Mouse (Mus musculus): ENCODE data around the gene Slc44a5. TPM values are rescaled to one million over a fixed set of nuclear protein-coding genes. Genes with fewer than 3 reads are reported as not detected.

Gene Slc44a5
- polyA plus RNA-seq, 1 experiment from 2014 or later = 0.97 TPM

GRCm38 (mm10) chr3:154075749-154076148 is 102.5 kb downstream of the Slc44a5 start:
- Histone ChIP-seq H3K27me3 (replicated peaks) (no peaks in the 10 kb centered on the region), H3K27ac (no peak overlapping the region), H3K4me2 (replicated peaks) (no peak overlapping the region), H3K9ac (no peak overlapping the region), H3K36me3 (no peaks in the 10 kb centered on the region), H3K4me3 (replicated peaks) (no peak overlapping the region), H3K9me3 (no peaks in the 10 kb centered on the region), H3K4me1 (replicated peaks) (no peaks in the 10 kb centered on the region)
- WGBS = 82% methylated on average over 10 of the region's 10 CpGs
- ATAC-seq = no peak

- ATAC-seq = no peak
- H3K4me2 ChIP-seq (replicated peaks) = no peak overlapping the region
- H3K27me3 ChIP-seq (replicated peaks) = no peaks in the 10 kb centered on the region
Observed at GRCm38 (mm10) chr3:154081687-154082086, 108.5 kb downstream of the Slc44a5 start.

GRCm38 (mm10) chr3:154082241-154082640 is 109.0 kb downstream of the Slc44a5 start:
- H3K27me3 ChIP-seq (replicated peaks) = no peaks in the 10 kb centered on the region
- no peak overlapping the region for H3K4me2 ChIP-seq (replicated peaks)
- no peaks in the 10 kb centered on the region for H3K9me3 ChIP-seq
- 70% methylated on average over 9 of the region's 9 CpGs for WGBS
- H3K4me3 ChIP-seq (replicated peaks) = no peak overlapping the region
- H3K4me1 ChIP-seq (replicated peaks) = no peaks in the 10 kb centered on the region
- no peak for ATAC-seq
- no peaks in the 10 kb centered on the region for H3K36me3 ChIP-seq
- no peak overlapping the region for H3K9ac ChIP-seq
- no peak overlapping the region for H3K27ac ChIP-seq

More at GRCm38 (mm10) chr3:154081687-154082086, 108.5 kb downstream of the Slc44a5 start:
- no peak overlapping the region for H3K27ac ChIP-seq
- H3K9ac ChIP-seq = no peak overlapping the region
- H3K36me3 ChIP-seq = no peaks in the 10 kb centered on the region
- no peaks in the 10 kb centered on the region for H3K9me3 ChIP-seq
- H3K4me3 ChIP-seq (replicated peaks) = no peak overlapping the region
- no peaks in the 10 kb centered on the region for H3K4me1 ChIP-seq (replicated peaks)
- 83% methylated on average over 12 of the region's 12 CpGs for WGBS

- no peak for ATAC-seq
- Histone ChIP-seq H3K4me2 (replicated peaks) (no peak overlapping the region), H3K9ac (no peak overlapping the region), H3K9me3 (no peaks in the 10 kb centered on the region), H3K4me1 (replicated peaks) (no peaks in the 10 kb centered on the region), H3K4me3 (replicated peaks) (no peak overlapping the region), H3K36me3 (no peaks in the 10 kb centered on the region), H3K27ac (no peak overlapping the region), H3K27me3 (replicated peaks) (no peaks in the 10 kb centered on the region)
- 68% methylated on average over 7 of the region's 7 CpGs for WGBS
Observed at GRCm38 (mm10) chr3:154082961-154083360, 109.7 kb downstream of the Slc44a5 start.

- Histone ChIP-seq H3K36me3 (no peaks in the 10 kb centered on the region), H3K9me3 (no peaks in the 10 kb centered on the region), H3K4me3 (replicated peaks) (no peak overlapping the region), H3K4me2 (replicated peaks) (no peak overlapping the region), H3K4me1 (replicated peaks) (0 out of 2 replicates have a peak, but pooled peaks cover 5% of the 10 kb centered on the region), H3K27ac (no peak overlapping the region), H3K9ac (no peak overlapping the region), H3K27me3 (replicated peaks) (no peaks in the 10 kb centered on the region)
- 72% methylated on average over 5 of the region's 5 CpGs for WGBS
- ATAC-seq = no peak
Observed at GRCm38 (mm10) chr3:154089996-154090395, 116.8 kb downstream of the Slc44a5 start.

- Histone ChIP-seq H3K27me3 (replicated peaks) (no peaks in the 10 kb centered on the region), H3K4me3 (replicated peaks) (no peak overlapping the region), H3K9me3 (no peaks in the 10 kb centered on the region), H3K4me1 (replicated peaks) (0 out of 2 replicates have a peak, but pooled peaks cover 5% of the 10 kb centered on the region), H3K9ac (no peak overlapping the region), H3K27ac (no peak overlapping the region), H3K36me3 (no peaks in the 10 kb centered on the region), H3K4me2 (replicated peaks) (no peak overlapping the region)
- ATAC-seq = no peak
- WGBS = 62% methylated on average over 15 of the region's 15 CpGs
Observed at GRCm38 (mm10) chr3:154091468-154092338, 118.5 kb downstream of the Slc44a5 start.

- Histone ChIP-seq H3K36me3 (no peaks in the 10 kb centered on the region), H3K27ac (no peak overlapping the region), H3K9ac (no peak overlapping the region), H3K4me2 (replicated peaks) (peak overlapping the region; percentile 10; the same call in 1 of the 2 replicates), H3K4me1 (replicated peaks) (0 out of 2 replicates have a peak, but pooled peaks cover 5% of the 10 kb centered on the region), H3K4me3 (replicated peaks) (no peak overlapping the region), H3K27me3 (replicated peaks) (no peaks in the 10 kb centered on the region), H3K9me3 (no peaks in the 10 kb centered on the region)
- 32% methylated on average over 7 of the region's 7 CpGs for WGBS
- ATAC-seq = peak; percentile 55; the same call in 1 of the 2 replicates
Observed at GRCm38 (mm10) chr3:154092466-154092865, 119.2 kb downstream of the Slc44a5 start.

GRCm38 (mm10) chr3:154093745-154094322 is 120.6 kb downstream of the Slc44a5 start:
- Histone ChIP-seq H3K9me3 (no peaks in the 10 kb centered on the region), H3K36me3 (no peaks in the 10 kb centered on the region), H3K4me1 (replicated peaks) (0 out of 2 replicates have a peak, but pooled peaks cover 5% of the 10 kb centered on the region), H3K27me3 (replicated peaks) (no peaks in the 10 kb centered on the region), H3K4me3 (replicated peaks) (no peak overlapping the region), H3K27ac (no peak overlapping the region), H3K9ac (no peak overlapping the region), H3K4me2 (replicated peaks) (no peak overlapping the region)
- WGBS = 62% methylated on average over 8 of the region's 8 CpGs
- no peak for ATAC-seq

- no peak overlapping the region for H3K4me3 ChIP-seq (replicated peaks)
- no peaks in the 10 kb centered on the region for H3K36me3 ChIP-seq
- no peaks in the 10 kb centered on the region for H3K4me1 ChIP-seq (replicated peaks)
- H3K9ac ChIP-seq = no peak overlapping the region
- H3K27me3 ChIP-seq (replicated peaks) = no peaks in the 10 kb centered on the region
- ATAC-seq = no peak
- H3K27ac ChIP-seq = no peak overlapping the region
- WGBS = 82% methylated on average over 9 of the region's 9 CpGs
- H3K9me3 ChIP-seq = no peaks in the 10 kb centered on the region
- no peak overlapping the region for H3K4me2 ChIP-seq (replicated peaks)
Observed at GRCm38 (mm10) chr3:154101671-154102070, 128.4 kb downstream of the Slc44a5 start.

GRCm38 (mm10) chr3:154110528-154110927 is 137.3 kb downstream of the Slc44a5 start:
- Histone ChIP-seq H3K4me2 (replicated peaks) (no peak overlapping the region), H3K4me3 (replicated peaks) (no peak overlapping the region), H3K9me3 (no peaks in the 10 kb centered on the region), H3K4me1 (replicated peaks) (no peaks in the 10 kb centered on the region), H3K27ac (no peak overlapping the region), H3K9ac (no peak overlapping the region), H3K36me3 (no peaks in the 10 kb centered on the region), H3K27me3 (replicated peaks) (no peaks in the 10 kb centered on the region)
- ATAC-seq = no peak
- WGBS = 63% methylated on average over 5 of the region's 5 CpGs

GRCm38 (mm10) chr3:154111221-154111620 is 138.0 kb downstream of the Slc44a5 start:
- no peak overlapping the region for H3K4me3 ChIP-seq (replicated peaks)
- 42% methylated on average over 5 of the region's 5 CpGs for WGBS
- no peak for ATAC-seq
- no peak overlapping the region for H3K4me2 ChIP-seq (replicated peaks)
- H3K9ac ChIP-seq = no peak overlapping the region
- no peaks in the 10 kb centered on the region for H3K36me3 ChIP-seq
- no peaks in the 10 kb centered on the region for H3K9me3 ChIP-seq
- H3K4me1 ChIP-seq (replicated peaks) = no peaks in the 10 kb centered on the region
- no peak overlapping the region for H3K27ac ChIP-seq
- H3K27me3 ChIP-seq (replicated peaks) = no peaks in the 10 kb centered on the region

GRCm38 (mm10) chr3:154114991-154115390 is 141.8 kb downstream of the Slc44a5 start:
- no peaks in the 10 kb centered on the region for H3K27me3 ChIP-seq (replicated peaks)
- no peak overlapping the region for H3K4me3 ChIP-seq (replicated peaks)
- no peaks in the 10 kb centered on the region for H3K4me1 ChIP-seq (replicated peaks)
- H3K36me3 ChIP-seq = no peaks in the 10 kb centered on the region
- no peak overlapping the region for H3K27ac ChIP-seq
- no peaks in the 10 kb centered on the region for H3K9me3 ChIP-seq
- H3K4me2 ChIP-seq (replicated peaks) = no peak overlapping the region
- no peak overlapping the region for H3K9ac ChIP-seq
- WGBS = 77% methylated on average over 9 of the region's 9 CpGs
- no peak for ATAC-seq

All from intestine, embryonic 15.5 days (tissue).